Mouse (Mus musculus): ENCODE data around the gene Trio.

DNA sequence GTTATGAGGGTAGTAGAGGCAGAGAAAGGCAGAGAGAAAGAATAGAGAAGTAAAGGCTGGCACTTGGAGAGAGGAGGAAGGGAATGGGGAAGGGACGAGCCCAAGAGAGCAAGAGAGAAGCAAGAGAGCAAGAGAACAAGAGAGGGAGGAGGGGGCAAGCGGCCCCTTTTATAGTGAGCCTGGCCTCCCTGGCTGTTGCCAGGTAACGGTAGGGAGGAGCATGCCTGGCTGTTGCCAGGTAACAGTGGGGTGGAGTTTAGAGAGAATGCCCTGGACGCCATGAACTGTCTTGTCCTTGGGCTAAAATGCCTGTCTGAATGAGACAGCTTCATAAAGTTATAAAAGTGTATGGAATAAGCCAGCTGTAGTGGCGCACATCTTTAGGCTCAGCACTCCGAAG, 34.8 kb upstream of the Trio start:
- TF ChIP-seq CTCF (IDR thresholded peaks at IDR 0.05; ENCODE audit: control insufficient read depth, insufficient read depth, low read length), result no peak
- TF ChIP-seq POLR2A (IDR thresholded peaks at IDR 0.05; ENCODE audit: borderline replicate concordance, control insufficient read depth, low read depth, low read length), result no peak
